Mouse (Mus musculus): ENCODE results near the gene Cldn6.

DNA sequence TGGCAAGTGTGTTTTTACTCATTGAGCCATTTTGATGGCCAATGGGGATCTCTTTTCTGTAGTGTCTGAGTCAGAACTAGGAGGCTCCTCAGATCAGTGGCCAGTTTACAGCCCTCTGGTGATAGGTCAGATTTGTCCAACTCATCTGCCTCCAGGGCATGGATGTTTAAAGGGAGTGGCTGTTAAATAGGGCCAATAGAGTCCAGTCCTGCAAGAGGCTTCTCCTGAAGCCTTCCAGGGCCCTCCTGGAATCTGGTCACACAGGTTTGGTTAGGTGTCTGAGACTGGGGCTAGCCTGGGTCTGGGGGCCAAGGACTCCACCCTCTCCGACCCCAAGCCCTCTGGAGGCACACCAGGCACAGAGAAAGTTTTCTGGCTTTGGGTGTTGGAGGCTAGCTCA lies 15.4 kb downstream of the Cldn6 start:
- TF ChIP-seq CTCF (IDR thresholded peaks at IDR 0.05; ENCODE audit: insufficient read depth, low read depth, low read length) (no peak), POLR2A (IDR thresholded peaks at IDR 0.05; ENCODE audit: insufficient read depth, low read depth, low read length) (no peak)
